Mouse (Mus musculus): ENCODE measurements around the gene Rgs16. TPM values are rescaled to one million over a fixed set of nuclear protein-coding genes. Genes with fewer than 3 reads are reported as not detected.
A peak's percentile ranks its signal among the peaks of the same experiment; 100 is the strongest.

The Rgs16 gene
- total RNA-seq, 2 experiments from 2014 or later: 1.2 to 2.1 TPM

GRCm38 (mm10) chr1:153717990-153718389, 22.2 kb upstream of the Rgs16 start:
- no peak for DNase-seq
- intact Hi-C loops (cut with DNase I): no loop called here

DNA sequence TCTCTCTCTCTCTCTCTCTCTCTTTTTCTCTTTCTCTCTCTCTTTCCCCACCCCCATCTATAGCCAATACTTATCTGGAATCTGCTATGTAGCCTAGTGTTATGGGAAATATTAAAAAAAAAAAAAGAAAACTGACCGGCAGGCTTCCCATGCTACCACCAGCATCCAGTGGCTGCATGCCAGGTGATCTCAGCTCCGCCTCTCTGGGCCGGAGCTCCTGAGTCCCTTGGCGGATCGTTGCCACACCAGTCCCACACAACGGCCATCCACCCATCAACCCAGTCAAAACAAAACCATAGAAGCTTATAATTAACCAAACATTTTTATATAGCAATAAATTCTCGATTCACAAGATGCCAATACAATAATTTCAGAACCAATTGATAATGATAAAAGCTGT, 19.2 kb upstream of the Rgs16 start:
- no peak for DNase-seq
- intact Hi-C loops (cut with DNase I): no loop called here

- intact Hi-C loops (cut with DNase I): no loop called here
- no peak for DNase-seq
Measured at GRCm38 (mm10) chr1:153721565-153722310, 18.4 kb upstream of the Rgs16 start.

DNA sequence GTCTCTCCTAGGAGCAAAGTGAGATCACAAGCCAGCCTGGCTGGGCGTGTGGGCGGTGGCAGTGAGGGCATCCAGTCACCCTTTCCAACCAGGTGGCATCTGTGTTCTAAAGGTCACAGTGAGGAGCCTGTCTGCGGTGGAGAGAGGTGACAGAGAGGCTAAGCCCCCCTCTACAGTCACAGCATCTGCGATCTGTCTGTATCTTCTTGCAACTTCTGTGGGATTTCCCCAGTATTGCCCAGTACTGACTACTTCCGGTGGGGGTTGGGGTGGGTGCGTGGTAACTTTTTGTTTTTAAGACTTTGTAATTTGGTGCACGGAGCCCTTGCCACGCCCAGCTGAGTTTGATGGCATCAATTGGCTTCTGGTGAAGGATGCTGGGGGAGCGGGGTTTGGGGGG, 16.7 kb upstream of the Rgs16 start:
- intact Hi-C loops (cut with DNase I): no loop called here
- DNase-seq: no peak

DNA sequence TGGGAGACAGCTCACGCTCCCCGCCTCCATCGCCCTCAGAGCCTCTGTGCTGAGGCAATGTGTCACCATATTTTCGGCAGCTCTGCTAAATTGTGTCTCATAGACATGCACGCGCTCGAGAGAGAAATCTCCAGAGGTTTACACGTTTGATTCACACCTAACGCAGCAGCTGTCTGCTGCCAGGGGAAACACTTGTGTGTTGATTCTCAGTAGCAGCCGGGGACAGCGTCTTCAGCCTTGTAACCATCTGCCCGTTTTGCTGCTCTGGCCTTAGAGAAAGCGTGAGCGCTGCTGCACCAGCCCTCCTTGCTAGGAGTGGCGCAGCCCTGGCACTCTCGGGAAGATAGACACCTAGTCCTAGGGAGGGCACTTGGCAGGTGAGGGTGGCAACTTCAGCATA, 13.5 kb upstream of the Rgs16 start:
- DNase-seq: no peak
- intact Hi-C loops (cut with DNase I): no loop called here

DNA sequence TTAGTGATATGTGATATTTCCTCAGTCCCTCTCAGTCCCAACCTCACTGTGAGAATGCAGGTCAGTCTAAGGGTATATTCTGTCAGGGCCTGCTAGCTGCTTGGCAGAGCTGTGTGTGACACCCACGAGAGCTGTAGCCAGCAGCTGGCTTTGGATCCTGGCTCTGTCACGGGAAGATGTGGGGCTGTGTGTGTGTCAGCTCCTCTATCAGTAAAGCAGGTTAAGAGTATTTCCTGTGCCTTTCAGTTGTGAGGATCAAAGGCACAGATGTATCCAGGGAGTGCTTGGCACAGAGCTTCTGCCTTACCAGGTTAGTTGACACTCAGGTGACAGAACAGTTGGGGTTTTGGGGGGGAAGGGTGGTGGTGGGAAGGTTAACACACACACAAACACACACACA, 10.3 kb upstream of the Rgs16 start:
- DNase-seq: no peak
- intact Hi-C loops (cut with DNase I): no loop called here

DNA sequence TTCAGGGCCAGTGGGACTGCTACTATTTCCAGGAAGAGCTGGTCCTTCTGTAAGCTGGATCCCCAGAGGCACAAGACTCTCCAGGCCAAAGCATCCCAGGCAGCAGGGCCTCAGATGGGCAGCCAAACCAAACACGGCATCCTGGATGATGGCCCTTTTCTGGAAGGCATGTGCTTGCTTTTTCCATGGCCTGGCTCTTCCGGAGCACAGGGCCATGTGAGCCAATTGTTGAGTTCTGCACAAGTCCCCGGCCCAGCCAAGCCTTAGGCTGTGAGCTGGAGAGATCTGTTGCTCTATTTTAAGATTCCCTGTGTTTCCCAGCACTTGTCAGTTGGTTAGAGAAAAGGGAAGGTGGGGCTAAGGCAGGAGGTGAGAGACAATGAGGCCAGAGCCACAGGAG, 9.5 kb upstream of the Rgs16 start:
- intact Hi-C loops (cut with DNase I): no loop called here

GRCm38 (mm10) chr1:153733181-153733580, 7.0 kb upstream of the Rgs16 start:
- intact Hi-C loops (cut with DNase I): no loop called here
- DNase-seq: no peak

More for the DNA sequence above, 9.5 kb upstream of the Rgs16 start:
- DNase-seq: peak; percentile 61 to 72

DNA sequence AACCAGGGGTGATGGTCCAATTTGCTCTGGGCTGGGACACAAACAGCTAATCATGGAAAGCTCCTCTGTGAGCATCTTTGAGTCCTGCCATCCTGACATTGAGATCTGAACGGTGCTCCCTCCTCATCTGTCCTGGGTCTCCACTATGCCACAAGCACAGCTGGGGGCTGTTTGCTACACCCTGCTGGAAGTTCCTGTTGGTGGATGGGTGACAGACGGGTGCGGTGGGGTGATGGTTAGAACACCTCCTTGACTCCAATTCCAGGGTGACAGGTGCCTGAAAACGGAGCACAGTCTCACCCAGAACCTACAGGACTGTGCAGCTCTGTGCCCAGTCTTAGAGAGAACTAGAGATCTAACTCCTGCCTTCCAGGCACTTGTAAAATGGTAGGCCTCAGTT, 5.3 kb upstream of the Rgs16 start:
- intact Hi-C loops (cut with DNase I): loop anchor here (5.0 kb wide), 1 partner anchor 53 kb away; no protein-coding TSS in a partner anchor
- no peak for DNase-seq

DNA sequence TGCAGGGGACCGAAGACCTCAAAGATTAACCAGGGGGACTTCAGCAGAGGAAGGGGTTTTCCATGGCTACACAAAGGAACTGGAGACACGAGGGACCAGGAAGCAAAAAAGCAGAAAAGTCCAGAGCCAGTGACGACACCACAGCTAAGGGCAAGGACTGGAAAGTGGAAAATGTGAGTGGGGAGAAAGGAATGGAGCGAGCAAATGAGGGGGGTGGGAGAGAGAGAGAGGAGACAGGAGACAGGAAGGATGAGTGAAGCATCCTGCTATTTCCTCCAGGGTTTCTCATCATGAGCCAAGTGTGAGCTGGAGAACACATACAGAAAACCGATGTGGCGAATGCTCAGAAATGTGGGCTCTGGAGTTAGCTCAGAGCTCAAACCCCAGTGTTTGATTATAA, 4.1 kb upstream of the Rgs16 start:
- intact Hi-C loops (cut with DNase I): loop anchor here (5.0 kb wide), 1 partner anchor 54 kb away; no protein-coding TSS in a partner anchor
- DNase-seq: no peak

DNA sequence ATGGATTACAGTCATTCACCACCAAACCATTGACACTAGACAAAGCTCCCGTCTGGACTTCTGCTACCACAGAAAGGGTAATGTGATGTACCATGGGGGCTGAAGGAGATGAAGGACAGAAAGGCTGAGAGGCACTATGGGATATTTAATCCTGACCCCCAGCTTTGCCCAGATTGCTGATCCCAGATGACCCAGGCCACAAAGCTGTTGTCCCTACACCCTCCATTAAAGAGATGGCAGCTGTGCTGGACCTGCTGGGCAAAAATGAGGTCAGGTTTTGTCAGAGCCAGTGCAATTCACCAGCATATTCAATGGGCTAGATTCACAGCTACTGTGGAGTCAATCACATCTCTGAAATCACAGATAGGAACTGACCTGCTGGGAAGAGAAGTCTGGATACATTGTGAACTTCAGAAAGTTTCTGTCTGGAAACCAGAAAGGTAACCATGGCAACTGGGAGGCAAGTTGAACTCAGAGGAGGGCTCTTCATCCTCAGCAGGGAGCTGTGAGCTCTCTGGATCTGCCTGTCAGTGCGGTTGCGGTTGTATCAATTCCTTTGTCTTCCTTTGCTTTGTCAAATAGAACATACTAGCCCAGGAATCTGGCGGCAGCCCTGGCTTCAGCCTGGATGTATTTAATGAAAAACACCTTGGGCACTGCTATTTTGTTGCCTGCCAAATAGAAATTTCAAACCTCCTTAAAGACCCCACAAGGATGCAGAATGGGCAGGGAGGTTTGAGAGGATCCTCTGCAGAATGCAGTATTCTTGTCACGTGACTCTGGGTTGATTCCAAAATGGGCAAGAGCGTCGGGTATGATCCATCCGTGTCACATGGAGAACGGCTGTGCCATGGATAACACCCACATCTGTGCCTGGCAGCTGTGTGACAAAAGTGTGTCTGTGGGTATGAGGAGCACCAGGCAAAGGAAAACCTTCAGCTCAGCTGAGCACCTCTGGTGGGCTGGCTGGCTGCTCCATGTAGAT, 2.8 kb upstream of the Rgs16 start:
- intact Hi-C loops (cut with DNase I): loop anchor here (5.0 kb wide), 1 partner anchor 55 kb away; no protein-coding TSS in a partner anchor
- no peak for DNase-seq

GRCm38 (mm10) chr1:153739437-153740015, 623 bp upstream of the Rgs16 start:
- no peak for DNase-seq
- intact Hi-C loops (cut with DNase I): loop anchor here (5.0 kb wide), 1 partner anchor 57 kb away; no protein-coding TSS in a partner anchor

- intact Hi-C loops (cut with DNase I): no loop called here
- no peak for DNase-seq
Measured at GRCm38 (mm10) chr1:153740775-153741400, 739 bp downstream of the Rgs16 start.

DNA sequence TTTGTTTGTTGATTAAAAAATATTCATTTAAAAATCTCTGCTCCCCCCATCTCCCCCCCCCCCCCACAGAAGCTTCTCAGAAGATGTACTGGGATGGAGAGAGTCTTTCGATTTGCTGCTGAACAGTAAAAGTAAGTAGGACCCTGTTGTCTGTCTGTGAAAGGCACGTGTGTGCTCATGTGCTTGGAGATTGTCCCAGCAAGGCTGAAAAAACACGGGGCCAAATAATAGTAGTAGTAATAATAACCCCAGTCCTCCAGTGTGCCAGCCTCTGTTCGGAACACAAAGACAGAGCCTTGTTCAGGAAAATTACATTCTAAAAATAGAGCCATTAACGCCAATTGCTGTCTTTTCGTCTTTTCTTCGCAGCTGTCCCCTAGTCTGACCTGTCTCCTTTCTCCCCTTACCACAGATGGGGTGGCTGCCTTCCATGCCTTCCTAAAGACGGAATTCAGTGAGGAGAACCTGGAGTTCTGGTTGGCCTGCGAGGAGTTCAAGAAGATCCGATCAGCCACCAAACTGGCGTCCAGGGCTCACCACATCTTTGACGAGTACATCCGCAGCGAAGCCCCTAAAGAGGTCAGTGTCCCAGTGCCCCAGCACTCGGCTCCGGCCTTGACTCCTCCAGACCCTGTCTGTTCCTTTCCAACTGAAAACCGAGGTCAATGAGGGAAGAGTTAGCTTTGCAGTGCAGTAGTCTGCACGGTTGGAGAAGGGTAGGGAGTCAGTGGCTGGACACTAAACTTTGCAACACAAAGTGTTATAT, 1.6 kb downstream of the Rgs16 start:
- intact Hi-C loops (cut with DNase I): loop anchor here (1.0 kb wide), 1 partner anchor 182 kb away; no protein-coding TSS in a partner anchor
- no peak for DNase-seq

DNA sequence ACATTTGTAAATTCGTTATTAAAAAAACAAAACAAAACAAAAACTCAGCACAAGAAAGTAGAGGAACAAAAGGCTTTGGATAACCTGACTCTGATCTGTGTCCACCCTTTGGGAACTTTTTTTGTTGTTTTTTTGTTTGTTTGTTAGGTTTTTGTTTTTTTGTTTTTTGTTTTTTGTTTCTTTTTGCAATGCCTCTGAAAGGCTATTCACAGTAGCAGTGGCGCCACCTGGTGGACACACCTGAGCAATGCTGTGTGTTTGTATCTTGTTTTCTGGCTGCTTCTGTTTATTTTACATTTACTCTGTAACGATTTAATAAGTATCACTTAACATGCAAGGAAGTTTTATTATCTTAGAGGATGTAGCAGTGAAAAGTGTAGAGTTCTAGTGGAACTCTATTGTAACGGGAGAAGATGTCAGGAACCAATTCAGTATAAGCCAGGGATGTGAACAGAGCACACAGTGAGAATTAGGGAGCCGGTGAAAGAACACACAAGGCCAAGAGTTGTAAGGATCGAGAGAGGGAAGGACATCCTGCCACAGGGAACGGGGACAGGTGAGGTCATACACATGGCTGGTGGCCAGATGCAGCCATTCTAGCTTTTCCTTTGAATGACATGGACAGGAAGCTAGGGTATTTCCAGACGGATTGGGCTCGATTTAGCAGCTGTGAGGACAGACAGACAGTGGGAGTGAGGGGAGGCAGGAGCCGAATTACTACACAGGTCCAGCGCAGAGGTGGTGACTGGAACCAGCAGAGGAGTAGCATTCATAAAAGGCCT, 2.4 kb downstream of the Rgs16 start:
- DNase-seq: peak; percentile 83 to 89
- intact Hi-C loops (cut with DNase I): loop anchor here (1.0 kb wide), 1 partner anchor 183 kb away; no protein-coding TSS in a partner anchor

DNA sequence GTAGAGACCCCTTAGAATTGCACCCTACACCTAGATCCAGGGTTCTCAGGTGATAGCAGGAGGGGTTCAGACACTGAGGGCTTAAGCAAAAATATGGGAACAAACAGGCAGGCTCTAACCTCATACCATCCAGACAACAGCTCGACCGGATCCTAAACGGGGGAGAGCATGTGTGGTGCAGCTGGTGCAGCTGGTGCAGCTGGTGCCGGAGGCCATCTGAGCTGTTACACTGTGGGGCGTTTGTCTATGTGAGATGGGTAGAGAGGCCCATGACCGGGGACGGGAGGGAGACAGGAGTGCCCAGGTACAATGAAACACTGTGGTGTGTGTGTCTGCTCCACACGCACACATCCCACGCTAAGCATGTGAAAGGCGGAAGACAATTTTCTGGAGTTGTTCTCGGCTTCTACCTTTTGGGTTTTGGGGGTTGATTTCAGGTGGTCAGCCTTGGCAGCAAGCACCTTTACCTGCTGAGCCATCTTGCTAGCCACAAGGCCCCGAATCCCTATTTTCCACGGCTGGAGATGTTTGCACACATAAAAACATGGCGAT, 6.0 kb downstream of the Rgs16 start:
- no peak for DNase-seq
- intact Hi-C loops (cut with DNase I): loop anchor here (1.0 to 5.0 kb wide), 2 partner anchors 189 to 259 kb away; partner anchors contain the start of gene Dhx9

- DNase-seq: peak; percentile 77 to 86
- intact Hi-C loops (cut with DNase I): loop anchor here (1.0 to 5.0 kb wide), 2 partner anchors 189 to 259 kb away; partner anchors contain the start of gene Dhx9
Measured at GRCm38 (mm10) chr1:153746728-153747127, 6.6 kb downstream of the Rgs16 start.

DNA sequence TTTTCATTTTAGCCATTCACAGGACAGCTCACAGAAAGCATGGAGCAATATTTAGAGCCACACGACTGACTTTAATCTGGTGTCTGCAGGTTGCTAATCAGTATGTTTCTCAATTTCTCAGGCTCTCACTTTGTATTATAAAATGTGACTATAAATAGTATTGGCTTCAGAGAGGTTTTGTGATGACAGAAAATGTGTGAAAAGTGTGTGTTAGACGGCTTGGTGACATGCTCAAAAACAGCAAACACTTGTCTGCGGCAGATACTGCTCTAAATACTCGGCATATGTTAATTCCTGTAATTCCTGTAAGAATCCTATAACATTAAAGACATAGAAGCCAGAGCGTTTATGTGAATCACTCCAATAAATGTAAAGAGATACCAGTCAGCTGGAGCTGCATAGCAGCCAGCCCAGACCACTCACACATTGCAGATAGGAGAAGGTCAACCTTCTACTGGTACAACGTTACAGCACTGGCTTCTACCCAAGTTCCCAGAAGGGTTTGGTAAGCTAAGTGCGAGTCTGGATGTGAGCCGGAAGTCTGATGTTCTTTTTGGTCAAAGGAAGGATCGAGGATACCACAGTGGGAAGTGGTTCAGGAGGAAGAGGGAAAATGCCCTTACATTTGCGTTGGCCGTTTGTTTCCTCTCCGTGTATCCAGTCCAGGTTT, 7.8 kb downstream of the Rgs16 start:
- peak in 1 of 2 experiments; percentile 33 for DNase-seq
- intact Hi-C loops (cut with DNase I): loop anchor here (5.0 kb wide), 1 partner anchor 261 kb away; the partner anchor contains the start of gene Dhx9

Measured in heart, postnatal 14 days (tissue).